Mouse (Mus musculus) liver, postnatal 0 days (tissue): ENCODE data around the gene Secisbp2.

Experiments used
- CTCF ChIP-seq: sonication (generic); IDR thresholded peaks from 2 replicates; pipeline ENCODE4 v1.5.1; 2016; ENCODE audit warnings: antibody characterized with exemption, low read depth
- EP300 ChIP-seq: IDR thresholded peaks from 2 replicates; pipeline ENCODE4 v1.6.1; 2016; ENCODE audit warnings: antibody characterized with exemption, low read depth, mild to moderate bottlenecking

DNA sequence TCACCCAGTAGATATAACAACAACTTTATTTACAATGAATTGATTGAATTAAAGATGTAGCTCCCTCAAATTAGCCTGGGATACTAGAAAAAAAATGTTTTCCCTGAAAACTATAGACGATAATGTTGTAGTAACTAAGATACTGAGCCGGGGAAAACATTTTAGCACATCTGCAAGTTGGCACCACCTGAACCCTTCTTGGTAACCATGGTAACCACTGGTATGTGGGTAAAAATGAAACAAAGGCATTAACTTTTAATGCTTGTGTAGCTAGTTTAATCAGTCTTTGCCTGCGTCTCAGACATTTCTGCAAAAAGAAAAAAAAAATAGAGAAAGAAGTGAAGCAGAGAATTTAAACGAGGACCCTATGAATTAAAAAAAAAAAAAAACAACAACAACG, 40.0 kb upstream of the Secisbp2 start:
- no peak for TF ChIP-seq EP300
- TF ChIP-seq CTCF = no peak
